Mouse (Mus musculus) adrenal gland, adult 2 months (tissue): ENCODE measurements around the gene B3gnt3. TPM values are rescaled to one million over a fixed set of nuclear protein-coding genes. Genes with fewer than 3 reads are reported as not detected.

Source experiments
- polyA plus RNA-seq: library from polyadenylated mRNA; depleted of rRNA; stranded (reverse); fragments of >200 nt; gene quantifications from 2 replicates; pipeline ENCODE4 v1.2.3, GENCODE M21; 2012; rRNA removed
- total RNA-seq, 2 experiments: library from RNA; stranded (reverse); gene quantifications; 2 replicates each; pipeline ENCODE4 v1.2.3; 2021

Gene B3gnt3
- total and polyA plus RNA-seq, 3 experiments: 4.4 to 14.4 (median 5.7) TPM

Other genes starting within 250 kb of the B3gnt3 start
- gene Abhd8, start 238.1 kb downstream of the B3gnt3 start, total RNA-seq: 10 to 100 TPM; 52.1 to 64.4 TPM
- 220 and 223 TPM in 2 replicates for gene Abhd8, start 238.1 kb downstream of the B3gnt3 start, polyA plus RNA-seq
- 100 to 1,000 TPM; 130 to 133 TPM for gene Mrpl34, start 236.8 kb downstream of the B3gnt3 start, total RNA-seq
- 230 and 261 TPM in 2 replicates for gene Mrpl34, start 236.8 kb downstream of the B3gnt3 start, polyA plus RNA-seq
- gene Dda1, start 232.6 kb downstream of the B3gnt3 start, total RNA-seq: 10 to 100 TPM; 54.7 to 76.7 TPM
- 129 and 149 TPM in 2 replicates for gene Dda1, start 232.6 kb downstream of the B3gnt3 start, polyA plus RNA-seq
- 10 to 100 TPM in 1 of 2 experiments, 1 to 10 TPM in 1; 9.9 to 16.4 TPM for gene Ano8, start 215.8 kb downstream of the B3gnt3 start, total RNA-seq
- gene Ano8, start 215.8 kb downstream of the B3gnt3 start, polyA plus RNA-seq: 44.9 and 54.6 TPM in 2 replicates
- 10 to 100 TPM; 15.6 to 26.7 TPM for gene Gtpbp3, start 213.7 kb downstream of the B3gnt3 start, total RNA-seq
- gene Gtpbp3, start 213.7 kb downstream of the B3gnt3 start, polyA plus RNA-seq: 58.3 and 77.4 TPM in 2 replicates
- gene Plvap, start 190.0 kb downstream of the B3gnt3 start, total RNA-seq: 100 to 1,000 TPM; 198 to 219 TPM
- 559 and 580 TPM in 2 replicates for gene Plvap, start 190.0 kb downstream of the B3gnt3 start, polyA plus RNA-seq
- not detected for gene Ccdc194, start 176.1 kb downstream of the B3gnt3 start, total RNA-seq
- not detected in 2 replicates for gene Ccdc194, start 176.1 kb downstream of the B3gnt3 start, polyA plus RNA-seq
- 10 to 100 TPM; 63.1 to 98.6 TPM for gene Bst2, start 164.3 kb downstream of the B3gnt3 start, total RNA-seq
- 457 and 528 TPM in 2 replicates for gene Bst2, start 164.3 kb downstream of the B3gnt3 start, polyA plus RNA-seq
- 10 to 100 TPM; 64.7 to 74.4 TPM for gene Mvb12a, start 158.9 kb downstream of the B3gnt3 start, total RNA-seq
- 230 and 237 TPM in 2 replicates for gene Mvb12a, start 158.9 kb downstream of the B3gnt3 start, polyA plus RNA-seq
- 1 to 10 TPM; 4.1 to 6.8 TPM for gene Tmem221, start 142.9 kb downstream of the B3gnt3 start, total RNA-seq
- gene Tmem221, start 142.9 kb downstream of the B3gnt3 start, polyA plus RNA-seq: 31.6 and 35.2 TPM in 2 replicates
- gene Nxnl1, start 135.2 kb downstream of the B3gnt3 start, total RNA-seq: 1 to 10 TPM; 1.2 to 1.6 TPM
- 0.26 and 0.54 TPM in 2 replicates for gene Nxnl1, start 135.2 kb downstream of the B3gnt3 start, polyA plus RNA-seq
- gene Slc27a1, start 132.9 kb downstream of the B3gnt3 start, total RNA-seq: 100 to 1,000 TPM; 195 to 212 TPM
- 479 and 725 TPM in 2 replicates for gene Slc27a1, start 132.9 kb downstream of the B3gnt3 start, polyA plus RNA-seq
- 100 to 1,000 TPM; 125 to 142 TPM for gene Pgls, start 109.6 kb downstream of the B3gnt3 start, total RNA-seq
- 675 and 694 TPM in 2 replicates for gene Pgls, start 109.6 kb downstream of the B3gnt3 start, polyA plus RNA-seq
- gene Fam129c, start 104.1 kb downstream of the B3gnt3 start, total RNA-seq: 1 to 10 TPM; 2.1 to 2.5 TPM
- 2.0 and 2.5 TPM in 2 replicates for gene Fam129c, start 104.1 kb downstream of the B3gnt3 start, polyA plus RNA-seq
- gene Colgalt1, start 90.8 kb downstream of the B3gnt3 start, total RNA-seq: 10 to 100 TPM; 53.3 to 60.8 TPM
- gene Colgalt1, start 90.8 kb downstream of the B3gnt3 start, polyA plus RNA-seq: 201 and 217 TPM in 2 replicates
- 10 to 100 TPM in 1 of 2 experiments, 1 to 10 TPM in 1; 6.0 to 10.5 TPM for gene Unc13a, start 30.0 kb downstream of the B3gnt3 start, total RNA-seq
- 4.4 and 6.3 TPM in 2 replicates for gene Unc13a, start 30.0 kb downstream of the B3gnt3 start, polyA plus RNA-seq
- 10 to 100 TPM in 1 of 2 experiments, 1 to 10 TPM in 1; 9.4 to 19.0 TPM for gene Jak3, start 25.5 kb downstream of the B3gnt3 start, total RNA-seq
- 32.3 and 44.2 TPM in 2 replicates for gene Jak3, start 25.5 kb downstream of the B3gnt3 start, polyA plus RNA-seq
- gene Insl3, start 12.6 kb downstream of the B3gnt3 start, total RNA-seq: 1 to 10 TPM; 7.1 to 7.5 TPM
- gene Insl3, start 12.6 kb downstream of the B3gnt3 start, polyA plus RNA-seq: 39.2 and 39.3 TPM in 2 replicates
- 1 to 10 TPM; 1.8 to 2.7 TPM for gene Fcho1, start 23.9 kb upstream of the B3gnt3 start, total RNA-seq
- 8.2 and 10.6 TPM in 2 replicates for gene Fcho1, start 23.9 kb upstream of the B3gnt3 start, polyA plus RNA-seq
- 1 to 10 TPM; 4.7 to 6.6 TPM for gene Zfp709, start 180.2 kb upstream of the B3gnt3 start, total RNA-seq
- 0.10 and 0.19 TPM in 2 replicates for gene Zfp709, start 180.2 kb upstream of the B3gnt3 start, polyA plus RNA-seq
- 1 to 10 TPM; 5.7 to 7.3 TPM for gene Zfp882, start 206.8 kb upstream of the B3gnt3 start, total RNA-seq
- 0.11 and 0.21 TPM in 2 replicates for gene Zfp882, start 206.8 kb upstream of the B3gnt3 start, polyA plus RNA-seq
- 10 to 100 TPM; 26.8 to 45.2 TPM for gene Zfp617, start 206.8 kb upstream of the B3gnt3 start, total RNA-seq
- gene Zfp617, start 206.8 kb upstream of the B3gnt3 start, polyA plus RNA-seq: 0.59 and 0.71 TPM in 2 replicates
- 10 to 100 TPM; 17.0 to 26.0 TPM for gene Zfp961, start 249.2 kb upstream of the B3gnt3 start, total RNA-seq
- 0.71 and 1.3 TPM in 2 replicates for gene Zfp961, start 249.2 kb upstream of the B3gnt3 start, polyA plus RNA-seq